Mouse (Mus musculus): ENCODE results near the gene Pkp4. TPM values are rescaled to one million over a fixed set of nuclear protein-coding genes. Genes with fewer than 3 reads are reported as not detected.

Pkp4 gene
- polyA plus RNA-seq, 1 experiment from 2014 or later, result 14.8 TPM

DNA sequence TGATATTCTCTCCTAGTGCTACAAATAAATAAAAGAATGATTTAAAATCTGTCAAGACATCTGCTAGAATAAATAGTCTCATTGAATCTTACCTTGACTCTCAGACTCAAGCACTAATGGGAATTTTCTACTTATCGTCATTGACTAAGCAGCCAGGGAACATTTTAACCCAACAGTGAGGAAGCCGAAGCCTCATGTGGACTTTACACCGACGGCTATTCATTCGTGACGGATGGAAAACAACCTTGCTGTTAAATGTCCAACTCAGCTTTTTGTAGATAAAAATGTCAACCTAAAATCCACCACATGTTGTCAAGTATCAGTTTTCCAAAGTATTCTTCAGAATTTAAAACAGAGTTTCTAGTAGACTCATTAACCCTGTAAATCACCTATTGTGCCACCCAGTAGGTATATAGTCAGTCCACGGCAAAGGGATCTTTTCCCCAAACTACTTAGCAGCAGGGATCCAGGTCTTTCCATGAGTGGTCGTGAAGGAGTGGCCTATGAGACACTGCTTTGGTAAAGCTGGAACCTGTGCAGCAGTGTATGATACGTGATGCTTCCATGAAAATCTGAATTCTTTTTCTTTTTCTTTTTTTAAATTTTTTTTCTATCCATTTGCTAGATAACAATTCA lies 9.0 kb downstream of the Pkp4 start:
- 52% methylated on average over 9 of the region's 9 CpGs for WGBS
- Histone ChIP-seq H3K27me3 (replicated peaks; ENCODE audit: insufficient read depth, low read length) (no peaks in the 10 kb centered on the region), H3K4me2 (replicated peaks; ENCODE audit: low read depth, low read length) (no peak overlapping the region), H3K9me3 (ENCODE audit: low read length) (no peaks in the 10 kb centered on the region), H3K27ac (ENCODE audit: low read length) (no peak overlapping the region), H3K4me1 (ENCODE audit: insufficient read depth, low read depth, low read length) (no peaks in the 10 kb centered on the region), H3K36me3 (ENCODE audit: insufficient read depth, low read length) (no peaks in the 10 kb centered on the region), H3K9ac (replicated peaks; ENCODE audit: low read depth) (no peak overlapping the region), H3K4me3 (ENCODE audit: low read depth, low read length) (no peak overlapping the region)
- TF ChIP-seq CTCF (IDR thresholded peaks at IDR 0.05) (no peak), EP300 (IDR thresholded peaks at IDR 0.05) (no peak)
- ATAC-seq (no peak), DNase-seq (ENCODE audit: low spot score) (no peak)

DNA sequence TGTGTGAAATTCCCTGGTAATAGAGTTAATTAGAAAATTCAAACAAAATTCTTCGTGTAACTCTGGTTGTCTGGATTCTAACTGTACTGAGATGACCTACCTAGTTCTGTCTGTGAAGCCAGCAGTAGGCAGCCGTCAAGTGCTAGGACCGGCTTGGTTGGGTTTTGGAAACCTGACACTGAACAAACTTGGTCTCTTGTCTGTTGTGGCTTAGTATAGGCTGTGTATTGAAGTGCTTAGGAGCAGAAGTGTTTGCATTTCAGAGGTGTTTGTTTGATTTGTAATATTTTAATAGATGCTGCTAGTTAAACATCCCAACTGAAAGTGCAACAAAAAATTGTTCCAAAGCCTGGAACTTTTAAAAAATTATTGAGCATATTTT lies 9.5 kb downstream of the Pkp4 start:
- Histone ChIP-seq H3K36me3 (ENCODE audit: insufficient read depth, low read length) (no peaks in the 10 kb centered on the region), H3K4me2 (replicated peaks; ENCODE audit: low read depth, low read length) (no peak overlapping the region; the same call in 1 of the 2 replicates), H3K27me3 (replicated peaks; ENCODE audit: insufficient read depth, low read length) (no peaks in the 10 kb centered on the region), H3K27ac (ENCODE audit: low read length) (no peak overlapping the region), H3K4me3 (ENCODE audit: low read depth, low read length) (no peak overlapping the region), H3K9ac (replicated peaks; ENCODE audit: low read depth) (no peak overlapping the region), H3K4me1 (ENCODE audit: insufficient read depth, low read depth, low read length) (no peaks in the 10 kb centered on the region), H3K9me3 (ENCODE audit: low read length) (no peaks in the 10 kb centered on the region)
- ATAC-seq (peak; percentile 84), DNase-seq (ENCODE audit: low spot score) (peak; percentile 78)
- TF ChIP-seq EP300 (IDR thresholded peaks at IDR 0.05) (no peak), CTCF (IDR thresholded peaks at IDR 0.05) (no peak)
- 50% methylated on average over 3 of the region's 3 CpGs for WGBS

DNA sequence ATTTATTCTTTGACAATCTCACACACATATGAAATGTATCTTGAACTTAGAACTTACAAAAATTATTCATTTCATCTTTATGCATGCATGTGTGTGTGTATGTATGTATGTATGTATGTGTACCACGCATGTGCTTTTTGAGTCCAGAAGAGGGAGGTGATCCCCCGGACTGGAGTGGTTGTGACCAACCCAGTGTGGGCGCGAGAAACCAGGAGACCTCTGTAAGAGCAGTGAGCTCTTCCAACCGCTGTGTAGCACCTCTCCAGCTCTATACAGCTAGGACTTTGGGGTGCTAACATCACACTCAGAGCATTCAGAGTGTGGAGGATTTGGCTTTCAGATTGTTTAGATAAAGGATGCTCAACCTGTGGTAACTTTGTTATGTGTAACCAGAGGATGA lies 9.9 kb downstream of the Pkp4 start:
- WGBS, result 59% methylated on average over 5 of the region's 5 CpGs
- ATAC-seq, result no peak
- no peak overlapping the region for H3K9ac ChIP-seq (replicated peaks; ENCODE audit: low read depth)

GRCm38 (mm10) chr2:59171533-59171932 lies 10.9 kb downstream of the Pkp4 start:
- Histone ChIP-seq H3K36me3 (ENCODE audit: insufficient read depth, low read length) (no peaks in the 10 kb centered on the region), H3K9ac (replicated peaks; ENCODE audit: low read depth) (no peak overlapping the region), H3K4me3 (ENCODE audit: low read depth, low read length) (no peak overlapping the region), H3K27me3 (replicated peaks; ENCODE audit: insufficient read depth, low read length) (no peaks in the 10 kb centered on the region), H3K4me2 (replicated peaks; ENCODE audit: low read depth, low read length) (no peak overlapping the region), H3K27ac (ENCODE audit: low read length) (peak overlapping the region; percentile 52), H3K4me1 (ENCODE audit: insufficient read depth, low read depth, low read length) (no peaks in the 10 kb centered on the region), H3K9me3 (ENCODE audit: low read length) (no peaks in the 10 kb centered on the region)
- DNase-seq (ENCODE audit: low spot score), result peak; percentile 43
- peak; percentile 64 for ATAC-seq
- 45% methylated on average over 5 of the region's 5 CpGs for WGBS
- no peak for TF ChIP-seq CTCF (IDR thresholded peaks at IDR 0.05)
- TF ChIP-seq EP300 (IDR thresholded peaks at IDR 0.05), result peak; percentile 91

More for the DNA sequence above, 9.9 kb downstream of the Pkp4 start:
- Histone ChIP-seq H3K36me3 (ENCODE audit: insufficient read depth, low read length) (no peaks in the 10 kb centered on the region), H3K4me2 (replicated peaks; ENCODE audit: low read depth, low read length) (no peak overlapping the region; the same call in 1 of the 2 replicates), H3K4me3 (ENCODE audit: low read depth, low read length) (no peak overlapping the region), H3K9me3 (ENCODE audit: low read length) (no peaks in the 10 kb centered on the region), H3K27me3 (replicated peaks; ENCODE audit: insufficient read depth, low read length) (no peaks in the 10 kb centered on the region), H3K27ac (ENCODE audit: low read length) (0 out of 2 replicates have a peak overlapping the region, but pooled peaks have one; percentile 11), H3K4me1 (ENCODE audit: insufficient read depth, low read depth, low read length) (no peaks in the 10 kb centered on the region)
- DNase-seq (ENCODE audit: low spot score), result no peak
- no peak for TF ChIP-seq CTCF (IDR thresholded peaks at IDR 0.05)
- no peak for TF ChIP-seq EP300 (IDR thresholded peaks at IDR 0.05)

- Histone ChIP-seq H3K27me3 (replicated peaks; ENCODE audit: insufficient read depth, low read length) (no peaks in the 10 kb centered on the region), H3K27ac (ENCODE audit: low read length) (no peak overlapping the region), H3K9me3 (ENCODE audit: low read length) (no peaks in the 10 kb centered on the region), H3K4me1 (ENCODE audit: insufficient read depth, low read depth, low read length) (peaks cover 12% of the 10 kb centered on the region; the same call in 1 of the 2 replicates), H3K36me3 (ENCODE audit: insufficient read depth, low read length) (no peaks in the 10 kb centered on the region), H3K9ac (replicated peaks; ENCODE audit: low read depth) (no peak overlapping the region), H3K4me2 (replicated peaks; ENCODE audit: low read depth, low read length) (no peak overlapping the region), H3K4me3 (ENCODE audit: low read depth, low read length) (no peak overlapping the region)
- no peak for TF ChIP-seq CTCF (IDR thresholded peaks at IDR 0.05)
- no peak for TF ChIP-seq EP300 (IDR thresholded peaks at IDR 0.05)
- ATAC-seq, result peak; percentile 37
- DNase-seq (ENCODE audit: low spot score), result peak; percentile 41
- 59% methylated on average over 6 of the region's 6 CpGs for WGBS
Measured at GRCm38 (mm10) chr2:59175926-59176325, 15.3 kb downstream of the Pkp4 start.

DNA sequence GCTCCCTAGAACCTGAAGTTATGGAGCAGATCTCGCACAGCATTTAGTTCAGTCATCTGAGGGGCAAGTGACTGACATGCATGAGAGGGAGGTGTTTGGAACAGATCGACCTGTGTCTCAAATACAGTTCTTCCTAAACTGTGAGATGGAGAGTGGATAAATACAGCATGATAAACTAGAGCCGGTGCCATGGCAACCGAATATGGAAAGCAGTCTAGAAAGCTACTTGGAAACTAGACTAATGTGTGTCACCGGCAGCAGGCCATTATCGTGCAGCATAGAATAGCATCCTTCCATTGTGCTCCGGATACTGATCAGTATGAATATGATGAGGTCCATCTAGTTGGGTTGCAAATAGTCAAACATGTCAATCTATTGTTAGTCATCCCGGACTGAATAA lies 17.5 kb downstream of the Pkp4 start:
- H3K9me3 ChIP-seq (ENCODE audit: low read length), result no peaks in the 10 kb centered on the region
- no peaks in the 10 kb centered on the region for H3K36me3 ChIP-seq (ENCODE audit: insufficient read depth, low read length)
- H3K9ac ChIP-seq (replicated peaks; ENCODE audit: low read depth), result no peak overlapping the region
- H3K27me3 ChIP-seq (replicated peaks; ENCODE audit: insufficient read depth, low read length), result no peaks in the 10 kb centered on the region
- no peak overlapping the region for H3K27ac ChIP-seq (ENCODE audit: low read length)
- H3K4me2 ChIP-seq (replicated peaks; ENCODE audit: low read depth, low read length), result no peak overlapping the region
- peaks cover 12% of the 10 kb centered on the region; the same call in 1 of the 2 replicates for H3K4me1 ChIP-seq (ENCODE audit: insufficient read depth, low read depth, low read length)
- H3K4me3 ChIP-seq (ENCODE audit: low read depth, low read length), result no peak overlapping the region
- ATAC-seq, result no peak
- TF ChIP-seq EP300 (IDR thresholded peaks at IDR 0.05) (no peak), CTCF (IDR thresholded peaks at IDR 0.05) (no peak)
- 74% methylated on average over 8 of the region's 8 CpGs for WGBS
- no peak for DNase-seq (ENCODE audit: low spot score)
